Mouse (Mus musculus) lung, embryonic 15.5 days (tissue): ENCODE measurements at regions not wholly inside any gene's neighbourhood (a gene's known extent, or its start where the extent isn't known, plus 50 kb on each side); places are given as distances from the start of the nearest gene placed in this dataset.
A peak's percentile ranks its signal among the peaks of the same experiment; 100 is the strongest.

Experiments used
- ATAC-seq: fragments of 200-750 bp; cut with Nextera tagmentation; 2 replicates; pipeline ENCODE4 v1.8.0; 2017; ENCODE audit warnings: moderate number of reproducible peaks, borderline replicate concordance; ENCODE audit not compliant: low FRiP score, low TSS enrichment; ENCODE audit errors: extremely low read depth
- H3K27ac ChIP-seq: fragments of 300-500 bp; sonication (generic); 2 replicates; pipeline ENCODE4 v1.5.1; 2015; ENCODE audit warnings: moderate library complexity, mild to moderate bottlenecking, inconsistent platforms
- H3K27me3 ChIP-seq: fragments of 300-500 bp; sonication (generic); 2 replicates; pipeline ENCODE4 v1.6.1; 2015; ENCODE audit warnings: inconsistent platforms
- H3K36me3 ChIP-seq: fragments of 300-500 bp; sonication (generic); 2 replicates; pipeline ENCODE4 v1.6.1; 2015; ENCODE audit warnings: inconsistent platforms
- H3K4me1 ChIP-seq: fragments of 300-500 bp; sonication (generic); 2 replicates; pipeline ENCODE4 v1.6.1; 2015; ENCODE audit warnings: inconsistent platforms
- H3K4me2 ChIP-seq: fragments of 300-500 bp; sonication (generic); 2 replicates; pipeline ENCODE4 v1.6.1; 2015; ENCODE audit warnings: inconsistent platforms, mild to moderate bottlenecking, moderate library complexity
- H3K4me3 ChIP-seq: fragments of 300-500 bp; sonication (generic); 2 replicates; pipeline ENCODE4 v1.5.1; 2015; ENCODE audit warnings: mild to moderate bottlenecking, inconsistent platforms
- H3K9ac ChIP-seq: fragments of 300-500 bp; sonication (generic); 2 replicates; pipeline ENCODE4 v1.6.1; 2015; ENCODE audit warnings: inconsistent platforms
- H3K9me3 ChIP-seq: fragments of 300-500 bp; sonication (generic); 2 replicates; pipeline ENCODE4 v1.6.1; 2016; ENCODE audit warnings: inconsistent platforms
- WGBS: fragments of 180-500 bp; shearing (Covaris S2); methylation state at CpG from one replicate; pipeline ENCODE4 v1.1.7; 2015; 5-methylcytosine and 5-hydroxymethylcytosine counted together

GRCm38 (mm10) chr9:47407007-47407670, 122.8 kb upstream of the Cadm1 start:
- Histone ChIP-seq H3K9me3 (no peaks in the 10 kb centered on the region), H3K4me2 (no peak overlapping the region), H3K36me3 (no peaks in the 10 kb centered on the region), H3K27ac (no peak overlapping the region; the same call in 1 of the 2 replicates), H3K4me1 (peaks cover 20% of the 10 kb centered on the region), H3K4me3 (no peak overlapping the region), H3K27me3 (peaks cover 53% of the 10 kb centered on the region), H3K9ac (no peak overlapping the region)
- peak; percentile 89 for ATAC-seq
- 10% methylated on average over 7 of the region's 7 CpGs for WGBS

DNA sequence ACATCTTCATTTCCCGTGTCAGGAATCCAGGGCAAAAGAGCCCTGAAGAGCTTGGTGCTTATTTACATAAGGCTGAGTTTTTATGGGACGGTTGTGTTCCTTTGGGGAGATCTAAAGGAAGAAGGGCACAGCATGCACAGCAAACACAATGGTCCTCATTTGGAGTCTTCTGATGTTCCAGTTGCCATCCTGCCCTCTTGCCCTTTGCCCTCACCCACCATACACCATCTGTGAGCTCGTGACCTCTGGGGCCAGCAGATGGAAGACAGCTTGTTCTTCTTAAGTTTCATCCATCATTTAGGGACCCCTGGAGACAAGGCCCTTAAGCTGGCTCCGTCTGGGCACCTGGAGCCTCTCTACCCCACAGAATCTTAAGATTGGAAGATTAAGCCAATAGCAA, 121.9 kb upstream of the Cadm1 start:
- Histone ChIP-seq H3K36me3 (no peaks in the 10 kb centered on the region), H3K4me1 (peaks cover 26% of the 10 kb centered on the region), H3K27ac (no peak overlapping the region), H3K9me3 (no peaks in the 10 kb centered on the region), H3K9ac (no peak overlapping the region), H3K4me2 (no peak overlapping the region), H3K4me3 (no peak overlapping the region), H3K27me3 (peaks cover 51% of the 10 kb centered on the region)
- ATAC-seq = no peak
- WGBS = 49% methylated on average over 4 of the region's 4 CpGs

DNA sequence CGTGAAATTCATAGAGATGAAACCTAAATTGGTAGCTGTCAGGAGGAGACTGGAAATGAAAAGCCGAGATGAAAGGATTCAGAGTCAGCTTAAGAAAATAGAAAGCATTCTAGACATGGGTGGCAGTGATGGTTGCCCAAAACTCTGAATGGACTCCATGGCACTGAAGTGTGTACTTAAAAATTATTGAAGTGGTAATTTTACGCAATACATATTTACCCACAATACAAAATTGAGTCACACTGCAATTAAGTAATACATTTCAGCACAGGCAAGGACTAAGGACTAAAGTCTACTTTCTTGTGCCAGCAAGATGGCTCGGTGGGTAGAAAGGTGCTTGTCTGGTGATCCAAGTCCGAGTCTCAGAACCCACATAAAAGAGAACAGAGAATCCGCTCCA, 120.4 kb upstream of the Cadm1 start:
- H3K9ac ChIP-seq = no peak overlapping the region
- no peak overlapping the region for H3K4me3 ChIP-seq
- H3K9me3 ChIP-seq = no peaks in the 10 kb centered on the region
- no peak overlapping the region for H3K27ac ChIP-seq
- whole genome bisulfite sequencing = 75% methylated on average over 6 of the region's 6 CpGs
- H3K36me3 ChIP-seq = no peaks in the 10 kb centered on the region
- H3K27me3 ChIP-seq = peaks cover 40% of the 10 kb centered on the region
- H3K4me2 ChIP-seq = no peak overlapping the region
- peaks cover 26% of the 10 kb centered on the region for H3K4me1 ChIP-seq
- ATAC-seq = no peak

DNA sequence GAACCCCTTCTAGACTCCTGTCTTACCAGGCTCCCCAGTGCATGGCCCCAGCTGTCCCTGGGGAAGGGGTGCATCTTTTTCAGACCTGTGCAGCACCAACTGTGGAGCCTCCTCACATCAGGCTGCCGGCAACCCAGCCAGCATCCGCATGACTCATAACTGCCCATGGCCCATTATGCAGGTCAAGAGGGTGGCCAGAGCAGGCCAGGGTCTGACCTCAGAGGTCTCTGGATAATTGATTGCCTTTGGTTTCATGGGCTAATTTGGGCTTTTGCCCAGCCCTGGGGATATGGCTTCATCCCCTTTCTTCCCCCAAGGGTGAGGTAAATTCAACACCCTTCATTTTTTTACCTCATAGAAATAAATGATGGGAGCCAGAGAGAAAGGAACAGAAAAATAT, 117.2 kb upstream of the Cadm1 start:
- Histone ChIP-seq H3K27ac (no peak overlapping the region), H3K36me3 (no peaks in the 10 kb centered on the region), H3K27me3 (peaks cover 41% of the 10 kb centered on the region), H3K4me2 (no peak overlapping the region), H3K4me3 (no peak overlapping the region), H3K4me1 (peaks cover 17% of the 10 kb centered on the region), H3K9ac (no peak overlapping the region), H3K9me3 (no peaks in the 10 kb centered on the region)
- WGBS = 59% methylated on average over 2 of the region's 2 CpGs
- no peak for ATAC-seq

DNA sequence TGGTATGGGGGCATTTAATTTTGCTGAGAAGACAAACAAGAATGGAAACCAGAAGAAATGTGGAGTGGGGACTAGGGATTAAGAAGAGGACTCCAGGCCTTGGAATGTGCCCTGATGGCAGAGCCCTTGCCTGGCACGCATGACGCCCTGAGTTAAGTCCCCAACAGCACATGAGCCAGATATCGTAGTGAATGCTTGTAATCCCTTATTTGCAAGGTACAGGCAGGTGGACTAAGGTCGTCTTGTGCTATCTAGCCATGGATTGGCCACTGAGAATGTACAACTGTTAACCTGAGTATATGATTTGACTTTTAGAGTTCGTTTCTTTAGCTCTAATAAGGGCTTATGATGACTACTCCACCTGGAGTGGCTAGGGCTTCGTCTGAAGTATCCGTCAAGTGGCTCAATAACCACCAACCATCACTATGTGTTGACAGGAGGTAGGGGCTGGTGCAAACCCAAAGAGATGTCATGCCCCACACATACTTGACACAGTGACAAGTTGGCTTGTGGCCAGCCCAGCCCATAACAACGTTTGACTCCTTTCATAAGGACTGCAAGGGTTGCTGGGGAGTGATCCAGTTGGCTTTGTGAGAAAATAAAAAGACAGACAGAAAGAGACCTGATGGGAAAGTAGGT, 115.5 kb upstream of the Cadm1 start:
- Histone ChIP-seq H3K4me2 (no peak overlapping the region), H3K9me3 (no peaks in the 10 kb centered on the region), H3K36me3 (no peaks in the 10 kb centered on the region), H3K27me3 (peaks cover 30% of the 10 kb centered on the region), H3K4me3 (no peak overlapping the region), H3K4me1 (peaks cover 14% of the 10 kb centered on the region), H3K27ac (no peak overlapping the region), H3K9ac (no peak overlapping the region)
- ATAC-seq = peak; percentile 81
- 43% methylated on average over 8 of the region's 8 CpGs for WGBS

DNA sequence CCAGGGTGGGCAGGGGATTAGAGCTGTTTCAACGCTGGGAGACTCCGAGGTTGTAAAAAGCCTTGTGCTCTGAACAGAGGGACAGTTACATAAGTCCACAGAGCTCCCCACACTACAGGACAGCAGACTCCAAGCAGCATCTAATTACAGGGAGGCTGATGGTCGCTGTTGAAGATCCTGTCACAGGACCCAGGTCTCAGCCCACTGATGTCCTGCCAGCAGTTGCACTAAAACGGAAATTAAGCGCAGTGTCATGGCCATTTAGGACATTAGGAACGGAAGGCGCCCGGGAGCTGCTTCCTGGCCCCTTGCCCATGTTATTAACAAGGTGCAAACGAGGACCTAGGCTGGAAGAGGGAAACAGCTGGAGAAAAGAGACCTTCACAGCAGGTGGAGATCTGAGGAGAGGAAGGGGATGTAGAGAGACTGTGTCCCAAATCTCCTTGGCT, 107.8 kb upstream of the Cadm1 start:
- H3K9me3 ChIP-seq = no peaks in the 10 kb centered on the region
- H3K27me3 ChIP-seq = peaks cover 5% of the 10 kb centered on the region; the same call in 1 of the 2 replicates
- H3K27ac ChIP-seq = peak overlapping the region; percentile 46; the same call in 1 of the 2 replicates
- 10% methylated on average over 9 of the region's 9 CpGs for WGBS
- H3K4me3 ChIP-seq = no peak overlapping the region
- H3K4me2 ChIP-seq = no peak overlapping the region
- ATAC-seq = peak; percentile 61; the same call in 1 of the 2 replicates
- peaks cover 25% of the 10 kb centered on the region for H3K4me1 ChIP-seq
- H3K36me3 ChIP-seq = no peaks in the 10 kb centered on the region
- H3K9ac ChIP-seq = no peak overlapping the region

- ATAC-seq = peak; percentile 85
- H3K9me3 ChIP-seq = no peaks in the 10 kb centered on the region
- H3K4me3 ChIP-seq = no peak overlapping the region
- 20% methylated on average over 8 of the region's 8 CpGs for WGBS
- peaks cover 25% of the 10 kb centered on the region for H3K4me1 ChIP-seq
- no peaks in the 10 kb centered on the region for H3K36me3 ChIP-seq
- peak overlapping the region; percentile 46 for H3K27ac ChIP-seq
- H3K9ac ChIP-seq = no peak overlapping the region
- H3K27me3 ChIP-seq = peaks cover 5% of the 10 kb centered on the region; the same call in 1 of the 2 replicates
- no peak overlapping the region; the same call in 1 of the 2 replicates for H3K4me2 ChIP-seq
These were observed 107.1 kb upstream of the Cadm1 start for GRCm38 (mm10) chr9:47422741-47423461.

- H3K27ac ChIP-seq = peak overlapping the region; percentile 46; the same call in 1 of the 2 replicates
- no peak for ATAC-seq
- peaks cover 5% of the 10 kb centered on the region; the same call in 1 of the 2 replicates for H3K27me3 ChIP-seq
- H3K4me1 ChIP-seq = peaks cover 25% of the 10 kb centered on the region
- H3K4me2 ChIP-seq = no peak overlapping the region
- H3K4me3 ChIP-seq = no peak overlapping the region
- H3K9ac ChIP-seq = no peak overlapping the region
- no peaks in the 10 kb centered on the region for H3K9me3 ChIP-seq
- no peaks in the 10 kb centered on the region for H3K36me3 ChIP-seq
- WGBS = 42% methylated on average over 3 of the region's 3 CpGs
These were observed 106.5 kb upstream of the Cadm1 start for GRCm38 (mm10) chr9:47423462-47423832.

DNA sequence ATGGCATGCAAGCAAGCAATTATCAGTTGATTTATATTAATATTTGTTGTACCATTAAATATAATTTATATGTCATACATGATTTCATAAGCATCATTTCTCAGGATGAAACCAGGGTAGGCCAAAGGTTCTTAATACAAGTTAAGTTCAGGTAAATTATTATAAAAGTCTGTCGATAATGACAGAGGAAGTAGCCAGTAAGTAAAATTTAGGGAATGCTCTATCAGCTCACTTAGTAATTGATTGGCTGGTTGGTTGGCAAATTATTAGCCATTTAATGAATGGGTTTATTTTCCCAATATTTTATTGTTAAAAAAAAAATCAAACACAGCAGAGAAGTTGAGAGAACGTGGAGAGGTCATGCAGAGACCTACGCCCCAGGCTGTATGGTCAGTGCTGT, 105.8 kb upstream of the Cadm1 start:
- H3K4me3 ChIP-seq = no peak overlapping the region
- no peak for ATAC-seq
- H3K4me2 ChIP-seq = no peak overlapping the region
- H3K9me3 ChIP-seq = no peaks in the 10 kb centered on the region
- no peak overlapping the region for H3K9ac ChIP-seq
- H3K27ac ChIP-seq = no peak overlapping the region
- peaks cover 5% of the 10 kb centered on the region; the same call in 1 of the 2 replicates for H3K27me3 ChIP-seq
- WGBS = 85% methylated on average over 3 of the region's 3 CpGs
- peaks cover 25% of the 10 kb centered on the region for H3K4me1 ChIP-seq
- H3K36me3 ChIP-seq = no peaks in the 10 kb centered on the region

DNA sequence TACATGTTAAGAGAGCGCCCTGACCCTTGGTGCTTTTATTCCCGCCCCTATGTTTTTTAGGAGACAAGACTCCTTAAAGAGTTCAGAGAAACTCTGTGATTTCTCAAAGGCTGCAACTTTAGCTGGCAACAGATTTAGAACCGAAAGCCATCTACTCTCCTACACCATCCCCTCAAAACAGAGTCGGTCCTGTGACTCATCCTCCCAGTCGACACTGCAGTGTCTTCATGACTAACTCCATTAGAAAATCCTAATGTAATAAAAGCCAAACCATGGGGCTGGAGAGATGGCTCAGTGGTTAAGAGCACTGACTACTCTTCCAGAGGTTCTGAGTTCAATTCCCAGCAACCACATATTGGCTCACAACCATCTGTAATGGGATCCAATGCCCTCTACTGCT, 103.3 kb upstream of the Cadm1 start:
- no peaks in the 10 kb centered on the region for H3K36me3 ChIP-seq
- H3K4me2 ChIP-seq = no peak overlapping the region
- ATAC-seq = no peak
- peaks cover 22% of the 10 kb centered on the region for H3K4me1 ChIP-seq
- no peak overlapping the region for H3K9ac ChIP-seq
- H3K4me3 ChIP-seq = no peak overlapping the region
- no peak overlapping the region for H3K27ac ChIP-seq
- WGBS = 91% methylated on average over 5 of the region's 5 CpGs
- no peaks in the 10 kb centered on the region for H3K9me3 ChIP-seq
- H3K27me3 ChIP-seq = no peaks in the 10 kb centered on the region

DNA sequence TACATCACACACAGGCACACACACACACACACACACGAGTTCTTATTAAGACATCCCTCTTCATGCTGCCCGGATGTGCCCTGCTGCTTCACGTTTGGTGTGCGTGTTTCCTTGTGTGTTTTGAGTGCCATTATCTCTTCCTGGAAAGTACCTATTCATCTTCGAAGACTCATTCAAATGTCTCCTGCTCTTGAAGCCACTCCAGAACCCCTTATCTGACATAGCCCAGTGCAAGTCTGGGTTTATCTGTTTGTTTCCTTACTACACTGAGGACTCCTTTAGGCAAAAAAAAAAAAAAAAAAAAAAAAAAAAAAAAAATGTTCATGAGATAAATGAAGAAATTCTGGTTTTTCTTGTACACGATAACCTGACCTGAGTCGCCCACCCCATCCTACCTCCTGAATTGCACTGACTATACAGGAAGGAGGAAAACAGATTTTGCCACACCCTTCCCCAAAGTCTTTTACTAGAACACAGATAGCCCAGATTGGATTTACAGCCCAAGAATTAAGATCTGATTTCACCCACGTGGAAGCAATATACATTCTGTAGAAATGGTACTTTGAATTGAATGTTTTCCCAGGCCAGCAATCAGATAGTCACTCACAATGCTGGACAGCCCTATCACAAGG, 101.1 kb upstream of the Cadm1 start:
- ATAC-seq = no peak
- no peaks in the 10 kb centered on the region for H3K27me3 ChIP-seq

More for the DNA sequence above, 101.1 kb upstream of the Cadm1 start:
- 39% methylated on average over 8 of the region's 8 CpGs for WGBS
- no peak overlapping the region for H3K4me3 ChIP-seq
- H3K4me2 ChIP-seq = no peak overlapping the region
- no peak overlapping the region for H3K9ac ChIP-seq
- no peak overlapping the region for H3K27ac ChIP-seq
- H3K4me1 ChIP-seq = peaks cover 1% of the 10 kb centered on the region
- H3K9me3 ChIP-seq = no peaks in the 10 kb centered on the region
- H3K36me3 ChIP-seq = no peaks in the 10 kb centered on the region
